Mouse (Mus musculus) left cerebral cortex, postnatal 25 days (tissue): Measurements from ENCODE around the gene Vasp. TPM values are rescaled to one million over a fixed set of nuclear protein-coding genes. Genes with fewer than 3 reads are reported as not detected.
A peak's percentile ranks its signal among the peaks of the same experiment; 100 is the strongest.

Experiments used
- DNase-seq, 2 experiments: peaks; one replicate each; pipeline ENCODE4 v3.0.0; 2022; ENCODE audit warnings: low spot score in 2 of 2, mixed read lengths in 1 of 2
- intact Hi-C: fragments of 180-260 bp; cut with DNase I; formaldehyde crosslinking; loops from one replicate; pipeline ENCODE4 v1.15.1; 2025
- total RNA-seq, 2 experiments: library from RNA; stranded (reverse); gene quantifications; 2 replicates each; pipeline ENCODE4 v1.2.3; 2021

Vasp gene
- total RNA-seq, 2 experiments from 2014 or later, result 13.1 to 14.3 TPM

DNA sequence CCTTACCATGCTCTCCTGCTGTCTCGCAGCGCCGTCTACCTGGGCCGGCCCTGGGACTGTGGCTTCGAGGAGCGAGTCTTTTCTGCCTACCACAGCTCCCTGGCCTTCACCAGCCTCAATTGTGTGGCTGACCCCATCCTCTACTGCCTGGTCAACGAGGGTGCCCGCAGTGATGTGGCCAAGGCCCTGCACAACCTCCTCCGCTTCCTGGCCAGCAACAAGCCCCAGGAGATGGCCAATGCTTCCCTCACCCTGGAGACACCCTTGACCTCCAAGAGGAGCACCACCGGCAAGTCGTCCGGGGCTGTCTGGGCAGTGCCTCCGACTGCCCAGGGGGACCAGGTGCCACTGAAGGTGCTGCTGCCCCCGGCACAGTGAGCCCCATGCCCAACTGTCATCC is 48.7 kb downstream of the Vasp start:
- intact Hi-C loops, result no loop called here
- DNase-seq, result no peak

DNA sequence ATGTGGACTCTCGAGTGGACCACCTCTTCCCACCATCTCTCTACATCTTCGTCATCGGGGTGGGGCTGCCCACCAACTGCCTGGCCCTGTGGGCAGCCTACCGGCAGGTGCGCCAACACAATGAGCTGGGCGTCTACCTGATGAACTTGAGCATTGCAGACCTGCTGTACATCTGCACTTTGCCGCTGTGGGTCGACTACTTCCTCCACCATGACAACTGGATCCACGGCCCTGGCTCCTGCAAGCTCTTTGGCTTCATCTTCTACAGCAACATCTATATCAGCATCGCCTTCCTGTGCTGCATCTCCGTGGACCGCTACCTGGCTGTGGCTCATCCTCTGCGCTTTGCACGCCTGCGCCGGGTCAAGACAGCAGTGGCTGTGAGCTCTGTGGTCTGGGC is 49.4 kb downstream of the Vasp start:
- intact Hi-C loops, result no loop called here
- no peak for DNase-seq

DNA sequence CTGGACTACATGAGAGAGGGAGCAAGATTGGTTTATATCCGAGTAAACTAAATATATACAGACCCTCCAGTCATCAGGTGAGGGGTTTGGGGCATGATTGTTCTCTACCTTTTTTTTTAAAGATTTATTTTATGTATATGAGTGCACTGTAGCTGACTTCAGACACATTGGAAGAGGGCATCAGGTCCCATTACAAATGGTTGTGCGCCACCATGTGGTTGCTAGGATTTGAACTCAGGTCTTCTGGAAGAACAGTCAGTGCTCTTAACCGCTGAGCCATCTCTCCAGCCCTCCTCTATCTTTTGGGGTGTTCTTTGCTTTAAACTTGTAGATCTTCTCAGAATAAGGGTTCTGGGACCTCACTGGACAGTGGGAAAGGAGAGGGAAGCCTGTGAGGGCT is 51.6 kb downstream of the Vasp start:
- intact Hi-C loops, result no loop called here
- DNase-seq, result no peak

DNA sequence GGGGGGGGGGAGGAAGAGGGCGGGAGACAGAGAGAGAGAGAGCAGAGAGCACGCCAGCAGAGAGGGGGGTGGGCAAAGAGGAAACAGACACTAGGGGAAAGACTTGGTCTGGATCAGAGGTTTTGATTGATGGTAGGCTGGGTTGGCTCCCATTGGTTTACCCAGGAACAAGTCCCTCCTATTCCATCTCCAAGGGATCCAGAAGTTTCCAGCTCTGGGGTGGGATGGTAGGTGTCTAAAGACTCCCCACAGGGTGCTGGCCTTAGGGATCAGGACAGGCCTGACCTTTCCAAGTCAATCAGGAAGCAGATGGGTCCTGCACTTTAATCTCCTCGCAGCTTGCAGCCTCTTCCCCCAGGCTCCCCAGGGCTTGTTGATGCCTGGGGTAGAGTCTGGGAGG is 53.7 kb downstream of the Vasp start:
- no peak for DNase-seq
- intact Hi-C loops, result no loop called here

DNA sequence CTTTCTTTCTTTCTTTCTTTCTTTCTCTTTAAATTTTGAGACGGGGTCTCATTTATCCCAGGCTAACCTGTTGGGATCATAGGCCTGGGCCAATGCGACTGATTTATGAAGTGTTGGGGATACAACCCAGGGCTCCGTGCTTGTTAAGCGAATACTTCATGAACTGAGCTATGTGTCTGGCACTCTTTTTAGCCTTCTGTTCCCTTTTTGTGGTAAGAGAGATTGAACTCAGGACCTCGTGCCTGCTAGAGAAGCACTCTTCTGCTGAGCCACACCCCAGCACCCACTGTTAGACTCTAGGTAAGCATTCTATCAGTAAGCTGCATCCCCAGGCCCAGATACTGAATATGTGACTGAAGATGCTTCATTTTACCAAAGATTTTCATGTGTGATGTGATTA is 54.1 kb downstream of the Vasp start:
- intact Hi-C loops, result no loop called here
- no peak for DNase-seq

DNA sequence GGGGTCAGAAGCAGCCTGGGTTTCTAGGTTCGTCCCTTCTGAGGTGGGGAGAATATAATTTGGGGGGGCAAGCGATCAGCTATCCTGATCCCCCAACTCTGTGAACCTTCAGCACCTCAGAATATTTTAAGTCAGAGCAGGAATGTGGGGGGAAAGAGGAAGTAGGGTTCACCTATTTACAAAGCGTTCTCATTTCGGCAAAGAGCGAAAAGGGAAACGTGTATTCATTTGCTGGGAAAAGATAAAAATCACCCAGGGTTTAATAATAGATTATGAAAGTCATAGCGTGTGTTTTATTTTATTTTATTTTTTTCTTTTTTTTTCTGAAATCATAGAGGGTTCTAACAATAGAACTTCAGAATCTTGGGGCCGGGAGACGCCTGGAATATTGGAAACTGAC is 56.7 kb downstream of the Vasp start:
- intact Hi-C loops, result no loop called here

DNA sequence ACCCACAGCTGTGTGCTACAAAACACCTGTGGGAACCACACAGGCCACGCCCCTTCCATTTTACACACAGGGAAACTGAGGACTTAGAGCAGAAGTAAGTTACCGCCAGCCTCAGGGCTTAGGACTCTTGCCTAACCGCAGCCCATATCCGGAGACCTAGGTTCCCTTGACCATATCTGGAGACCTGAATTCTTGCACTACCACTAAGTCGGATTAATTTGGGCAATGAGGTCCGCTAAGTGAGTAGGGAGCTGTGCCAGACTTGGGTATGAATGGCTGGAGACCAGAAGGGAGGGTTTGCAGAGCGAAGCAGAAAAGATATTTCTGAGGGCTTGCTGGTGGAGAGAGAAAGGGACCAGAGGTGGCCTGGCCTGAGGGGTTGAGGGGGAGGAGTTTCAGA is 57.2 kb downstream of the Vasp start:
- DNase-seq, result no peak
- intact Hi-C loops, result no loop called here

More for the DNA sequence above, 56.7 kb downstream of the Vasp start:
- no peak for DNase-seq

DNA sequence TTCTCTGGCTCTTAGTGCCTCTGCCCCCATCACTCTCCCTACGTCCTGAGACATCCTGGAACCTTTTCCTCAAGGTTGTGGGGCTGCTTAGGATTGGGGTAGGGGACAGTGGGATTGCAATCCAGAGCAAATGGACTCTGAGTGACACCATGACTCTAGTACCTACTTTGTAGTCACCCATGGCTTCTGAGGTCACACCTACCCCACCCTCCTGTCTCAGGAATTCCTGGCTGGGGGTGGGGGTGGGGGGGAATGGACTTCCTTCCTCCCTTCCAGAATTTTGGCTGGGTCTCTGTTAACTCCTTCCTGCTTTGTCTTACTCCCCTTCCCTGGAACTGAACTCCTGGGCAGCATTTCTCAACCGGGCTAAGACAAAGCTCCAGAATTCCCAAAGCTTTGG is 58.2 kb downstream of the Vasp start:
- no peak for DNase-seq
- intact Hi-C loops, result no loop called here

DNA sequence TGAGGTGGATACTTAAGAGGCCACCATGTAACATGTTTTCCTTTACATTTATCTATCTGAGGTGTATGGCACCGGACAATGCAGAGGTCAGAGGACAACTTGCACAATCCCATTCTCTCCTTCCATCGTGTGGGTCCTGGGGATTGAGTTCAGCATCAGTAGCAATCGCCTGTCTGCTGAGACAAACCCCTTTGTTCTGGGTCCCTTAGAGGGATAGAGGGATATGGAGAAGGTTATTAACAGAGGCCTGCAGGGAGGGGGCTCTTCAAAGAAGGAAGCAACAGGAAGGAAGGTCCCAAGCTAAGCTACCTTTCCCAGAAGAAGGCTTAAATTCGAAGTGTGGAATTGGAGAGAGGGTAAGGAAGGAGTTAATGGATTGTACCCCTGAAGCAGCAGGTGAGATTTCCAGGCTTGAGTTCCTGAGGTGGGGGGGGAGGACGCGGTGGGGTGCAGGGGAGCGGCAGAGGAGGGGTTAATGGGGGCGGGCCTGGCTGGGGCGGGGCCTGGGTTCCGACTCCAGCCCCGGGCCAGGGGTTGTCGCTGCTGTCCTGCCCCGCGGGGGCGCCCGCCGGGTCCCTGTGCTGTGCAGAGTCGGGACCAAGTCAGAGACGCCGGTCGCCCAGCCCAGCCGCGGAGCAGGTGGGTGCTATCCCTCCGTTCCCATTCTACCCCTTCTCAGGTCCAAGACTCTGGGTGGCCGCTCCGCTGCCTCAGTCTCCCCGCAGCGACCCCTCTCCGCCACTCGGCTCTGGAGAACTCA is 59.4 kb downstream of the Vasp start, which contains the start of gene Gpr4:
TSS of gene Gpr4 (plus strand) at position 543 of the 760 bp plus-strand sequence.
- no peak for DNase-seq
- intact Hi-C loops, result no loop called here

DNA sequence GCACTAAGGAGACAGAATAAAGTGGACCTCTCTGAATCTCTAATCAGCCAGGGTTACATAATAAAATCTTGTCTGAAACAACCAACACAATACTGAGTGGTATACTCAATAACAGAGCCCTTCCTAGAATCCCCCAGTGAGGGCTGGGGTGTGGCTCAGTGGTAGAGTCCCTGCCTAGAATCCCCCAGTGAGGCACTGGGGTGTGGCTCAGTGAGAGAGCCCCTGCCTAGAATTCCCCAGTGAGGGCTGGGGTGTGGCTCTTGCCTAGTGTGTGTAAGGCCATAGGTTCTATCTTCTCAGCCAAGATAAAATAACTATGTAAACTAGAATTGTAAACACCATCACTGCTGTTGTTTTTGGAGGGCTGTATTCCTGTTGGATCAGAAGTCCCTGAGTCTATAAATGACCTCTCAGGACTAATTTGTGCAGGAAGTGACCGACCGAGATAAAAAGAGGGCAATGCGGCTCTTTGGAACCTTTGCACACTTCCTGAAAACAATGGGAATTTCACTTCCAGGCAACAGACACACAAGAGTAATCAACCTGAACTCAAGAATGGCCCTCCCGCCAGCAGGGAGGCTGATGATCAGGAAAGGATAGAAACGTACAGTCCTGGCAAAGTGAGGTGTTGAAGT is 60.5 kb downstream of the Vasp start:
- intact Hi-C loops, result no loop called here
- no peak for DNase-seq

DNA sequence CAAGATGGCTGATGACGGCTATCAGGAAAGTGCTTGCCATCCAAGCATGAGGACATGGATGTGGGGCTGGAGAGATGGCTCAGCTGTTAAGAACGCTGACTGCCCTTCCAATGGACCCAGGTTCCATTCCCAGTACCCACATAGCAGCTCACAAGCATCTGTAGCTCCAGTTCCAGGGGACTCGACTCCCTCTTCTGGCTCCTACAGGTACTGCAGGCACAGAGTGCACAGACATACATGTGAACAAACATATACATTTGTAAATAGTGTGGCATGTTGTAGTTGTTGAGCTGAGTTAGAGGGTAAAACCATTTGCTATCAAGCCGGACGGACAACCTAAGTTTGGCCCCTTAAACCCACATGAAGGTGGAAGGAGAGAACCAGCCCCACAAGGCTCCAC is 61.6 kb downstream of the Vasp start:
- no peak for DNase-seq
- intact Hi-C loops, result no loop called here

DNA sequence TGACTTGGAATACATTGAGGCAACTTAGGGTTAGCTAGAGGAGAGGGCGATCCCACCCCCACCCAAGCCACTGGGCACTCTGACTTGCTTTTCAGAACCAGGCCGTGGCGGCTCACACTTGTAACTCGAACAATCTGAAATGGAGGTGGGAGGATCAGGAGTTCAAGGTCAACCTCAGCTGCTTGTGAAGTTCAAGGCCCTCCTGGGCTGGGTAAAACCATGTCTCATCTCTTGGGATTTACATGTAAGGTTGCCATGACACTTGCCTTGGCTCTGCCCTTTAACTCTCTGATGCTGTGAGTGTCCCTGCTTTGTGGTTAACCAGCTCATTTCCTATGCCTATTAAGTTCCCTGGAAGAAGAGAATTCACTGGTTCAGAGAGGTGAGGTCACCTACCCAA is 62.1 kb downstream of the Vasp start:
- DNase-seq, result no peak
- intact Hi-C loops, result loop anchor here (2.0 kb wide), 1 partner anchor 31 kb away; no protein-coding TSS in a partner anchor

DNA sequence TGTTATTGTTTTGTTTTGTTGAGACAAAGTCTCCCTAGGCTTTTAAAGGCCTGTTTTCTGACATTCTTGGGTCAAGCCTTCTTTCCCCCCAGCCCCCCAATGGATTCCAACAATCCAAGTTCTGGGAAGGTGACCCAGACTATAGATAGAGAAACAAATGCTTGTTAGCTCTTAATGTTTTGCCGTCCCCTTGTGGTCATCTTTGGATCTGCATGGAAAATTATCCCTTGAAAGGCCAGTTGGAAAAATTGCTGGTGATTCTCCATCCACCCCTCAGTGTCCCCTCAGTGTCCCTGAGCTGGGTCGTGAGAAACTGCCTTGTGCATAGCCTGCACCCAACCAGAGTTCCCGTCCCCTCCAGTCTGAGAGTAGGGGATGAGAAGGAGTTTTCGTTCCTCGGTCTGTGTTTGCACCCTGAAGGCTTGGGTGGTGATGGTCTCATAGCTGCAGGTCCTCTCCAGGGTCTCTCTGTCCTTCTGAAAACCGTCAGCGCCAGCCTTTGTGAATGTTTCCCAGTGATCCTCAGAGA is 62.6 kb downstream of the Vasp start:
- peak; percentile 42 to 63 for DNase-seq
- intact Hi-C loops, result loop anchor here (2.0 kb wide), 1 partner anchor 30 kb away; no protein-coding TSS in a partner anchor

DNA sequence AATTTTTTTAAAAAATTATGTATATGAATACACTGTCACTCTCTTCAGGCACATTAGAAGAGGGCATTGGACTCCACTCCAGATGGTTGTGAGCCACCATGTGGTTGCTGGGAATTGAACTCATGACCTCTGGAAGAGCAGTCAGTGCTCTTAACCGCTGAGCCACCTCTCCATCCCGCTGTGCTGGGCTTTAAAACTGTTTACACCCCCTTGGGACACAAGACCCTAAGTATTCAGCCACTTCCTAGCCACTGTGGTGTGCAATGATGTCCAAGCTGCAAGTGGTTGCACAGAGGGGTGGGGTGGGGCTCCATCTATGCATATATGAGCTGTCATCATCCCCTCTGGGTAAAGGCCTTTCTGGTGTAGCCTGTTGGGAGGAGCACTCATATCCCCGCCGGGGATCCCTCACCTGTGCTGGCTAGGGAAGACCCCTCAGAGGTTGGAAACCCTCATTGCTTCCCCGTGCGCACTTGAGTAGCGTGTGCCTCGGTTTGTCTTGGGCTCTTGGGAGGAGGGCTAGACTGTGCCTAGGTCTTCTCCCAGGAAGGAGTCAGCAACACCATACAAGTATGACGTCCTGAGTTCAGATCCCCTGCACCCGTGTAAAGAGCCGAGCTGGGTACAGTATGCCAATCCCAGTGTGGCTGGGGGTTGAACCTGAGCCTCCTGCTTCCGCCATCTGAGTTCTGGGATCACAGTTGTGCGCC is 63.3 kb downstream of the Vasp start:
- DNase-seq, result no peak
- intact Hi-C loops, result loop anchor here (2.0 kb wide), 1 partner anchor 30 kb away; no protein-coding TSS in a partner anchor

Other genes starting within 250 kb of the Vasp start
- not detected for gene Foxa3, start 248.3 kb downstream of the Vasp start, total RNA-seq
- 100 to 1,000 TPM; 122 to 133 TPM for gene Sympk, start 247.4 kb downstream of the Vasp start, total RNA-seq
- gene Rsph6a, start 217.1 kb downstream of the Vasp start, total RNA-seq, result under 1 TPM; 0.14 to 0.30 TPM
- 100 to 1,000 TPM; 138 to 142 TPM for gene Dmwd, start 195.6 kb downstream of the Vasp start, total RNA-seq
- gene Dmpk, start 188.0 kb downstream of the Vasp start, total RNA-seq, result 10 to 100 TPM; 25.0 to 37.5 TPM
- gene Six5, start 177.2 kb downstream of the Vasp start, total RNA-seq, result 1 to 10 TPM; 1.6 to 2.2 TPM
- under 1 TPM; 0.25 to 0.32 TPM for gene Gm4969, start 153.4 kb downstream of the Vasp start, total RNA-seq
- 10 to 100 TPM; 12.5 to 14.4 TPM for gene Fbxo46, start 152.0 kb downstream of the Vasp start, total RNA-seq
- gene Qpctl, start 122.5 kb downstream of the Vasp start, total RNA-seq, result 10 to 100 TPM; 15.5 to 16.0 TPM
- gene Snrpd2, start 122.1 kb downstream of the Vasp start, total RNA-seq, result 10 to 100 TPM; 72.8 to 77.5 TPM
- 1 to 10 TPM; 1.1 to 1.5 TPM for gene Gipr, start 105.7 kb downstream of the Vasp start, total RNA-seq
- 100 to 1,000 TPM; 125 to 133 TPM for gene Eml2, start 95.4 kb downstream of the Vasp start, total RNA-seq
- 1 to 10 TPM; 3.7 to 4.3 TPM for gene Gpr4, start 59.3 kb downstream of the Vasp start, total RNA-seq
- gene Opa3, start 43.5 kb downstream of the Vasp start, total RNA-seq, result 10 to 100 TPM; 46.6 to 47.3 TPM
- gene Ppm1n, start 8.2 kb upstream of the Vasp start, total RNA-seq, result under 1 TPM in 1 of 2 experiments, not detected in 1; 0.55 TPM
- 100 to 1,000 TPM; 112 TPM for gene Rtn2, start 10.8 kb upstream of the Vasp start, total RNA-seq
- gene Fosb, start 38.2 kb upstream of the Vasp start, total RNA-seq, result 10 to 100 TPM; 21.0 to 26.0 TPM
- 10 to 100 TPM; 34.1 to 40.5 TPM for gene Ercc1, start 73.0 kb upstream of the Vasp start, total RNA-seq
- gene Cd3eap, start 87.7 kb upstream of the Vasp start, total RNA-seq, result 10 to 100 TPM; 16.6 to 20.0 TPM
- gene Ppp1r13l, start 87.9 kb upstream of the Vasp start, total RNA-seq, result 1 to 10 TPM; 5.4 to 9.9 TPM
- 10 to 100 TPM; 31.9 to 32.3 TPM for gene Ercc2, start 110.2 kb upstream of the Vasp start, total RNA-seq
- 1 to 10 TPM; 1.8 to 2.4 TPM for gene Klc3, start 132.3 kb upstream of the Vasp start, total RNA-seq
- not detected for gene Ckm, start 133.0 kb upstream of the Vasp start, total RNA-seq
- 10 to 100 TPM; 76.2 to 78.6 TPM for gene Mark4, start 187.0 kb upstream of the Vasp start, total RNA-seq
- gene Exoc3l2, start 191.5 kb upstream of the Vasp start, total RNA-seq, result under 1 TPM; 0.18 to 0.64 TPM
- 1 to 10 TPM; 6.7 to 7.4 TPM for gene Bloc1s3, start 236.6 kb upstream of the Vasp start, total RNA-seq
- 10 to 100 TPM; 18.4 to 18.8 TPM for gene Trappc6a, start 236.6 kb upstream of the Vasp start, total RNA-seq
- gene Nkpd1, start 246.0 kb upstream of the Vasp start, total RNA-seq, result under 1 TPM; 0.64 to 0.87 TPM